Mouse (Mus musculus) lung, postnatal 0 days (tissue): Measurements from ENCODE around the gene Rin1.

Experiments used
- CTCF ChIP-seq: IDR thresholded peaks from 2 replicates; pipeline ENCODE4 v1.5.1; 2016; ENCODE audit warnings: antibody characterized with exemption, mild to moderate bottlenecking
- EP300 ChIP-seq: IDR thresholded peaks from 2 replicates; pipeline ENCODE4 v1.6.1; 2016; ENCODE audit warnings: antibody characterized with exemption, mild to moderate bottlenecking, control low read depth

- TF ChIP-seq CTCF (peak; percentile 82), EP300 (no peak)
Measured at GRCm38 (mm10) chr19:5053909-5054308, 3.6 kb downstream of the Rin1 start.
